Mouse (Mus musculus): Measurements from ENCODE around the gene Plpp7. TPM values are rescaled to one million over a fixed set of nuclear protein-coding genes. Genes with fewer than 3 reads are reported as not detected.
A peak's percentile ranks its signal among the peaks of the same experiment; 100 is the strongest.

The Plpp7 gene
- polyA plus RNA-seq, 1 experiment from 2014 or later, result 5.7 TPM

- Histone ChIP-seq H3K27me3 (no peaks in the 10 kb centered on the region), H3K27ac (no peak overlapping the region), H3K9ac (no peak overlapping the region), H3K4me3 (no peak overlapping the region), H3K36me3 (no peaks in the 10 kb centered on the region), H3K4me1 (no peaks in the 10 kb centered on the region), H3K9me3 (no peaks in the 10 kb centered on the region), H3K4me2 (no peak overlapping the region)
- WGBS, result 79% methylated on average over 16 of the region's 16 CpGs
- no peak for ATAC-seq (ENCODE audit: insufficient number of reproducible peaks, insufficient read depth, low FRiP score, low TSS enrichment, low read depth)
These were observed 10.0 kb downstream of the Plpp7 start for GRCm38 (mm10) chr2:32105117-32105913.

- no peaks in the 10 kb centered on the region for H3K27me3 ChIP-seq
- no peak overlapping the region for H3K4me2 ChIP-seq
- no peak overlapping the region for H3K4me3 ChIP-seq
- no peaks in the 10 kb centered on the region for H3K9me3 ChIP-seq
- ATAC-seq (ENCODE audit: insufficient number of reproducible peaks, insufficient read depth, low FRiP score, low TSS enrichment, low read depth), result no peak
- no peak overlapping the region for H3K27ac ChIP-seq
- 73% methylated on average over 7 of the region's 7 CpGs for WGBS
- no peaks in the 10 kb centered on the region for H3K4me1 ChIP-seq
- no peak overlapping the region for H3K9ac ChIP-seq
- no peaks in the 10 kb centered on the region for H3K36me3 ChIP-seq
These were observed 10.6 kb downstream of the Plpp7 start for GRCm38 (mm10) chr2:32105930-32106329.

DNA sequence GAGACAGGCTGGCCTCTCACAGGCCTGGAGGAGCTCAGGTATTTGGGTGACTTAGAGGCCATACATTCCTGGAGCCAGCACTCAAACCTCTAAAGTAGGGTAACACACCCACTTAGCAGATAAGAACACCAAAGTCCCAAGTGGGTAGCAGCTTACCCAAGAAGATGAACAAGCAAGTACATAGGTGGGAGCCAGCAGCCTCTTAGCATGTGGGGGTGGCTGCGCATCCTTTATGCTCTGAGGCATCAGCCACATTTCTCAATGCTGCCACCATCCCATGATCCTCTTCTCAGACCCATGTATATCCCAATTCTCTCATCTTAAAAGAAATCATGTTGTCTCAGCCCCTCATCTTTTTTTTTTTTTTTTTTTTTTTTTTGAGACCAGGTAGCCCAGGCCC is 15.9 kb downstream of the Plpp7 start:
- no peaks in the 10 kb centered on the region for H3K27me3 ChIP-seq
- no peak for ATAC-seq (ENCODE audit: insufficient number of reproducible peaks, insufficient read depth, low FRiP score, low TSS enrichment, low read depth)
- 100% methylated on average over 1 of the region's 1 CpGs for WGBS
- H3K36me3 ChIP-seq, result no peaks in the 10 kb centered on the region
- H3K4me1 ChIP-seq, result no peaks in the 10 kb centered on the region
- no peak overlapping the region for H3K4me3 ChIP-seq
- H3K4me2 ChIP-seq, result no peak overlapping the region
- H3K9ac ChIP-seq, result no peak overlapping the region
- H3K9me3 ChIP-seq, result no peaks in the 10 kb centered on the region
- H3K27ac ChIP-seq, result no peak overlapping the region

- Histone ChIP-seq H3K4me2 (no peak overlapping the region), H3K27ac (no peak overlapping the region), H3K36me3 (no peaks in the 10 kb centered on the region), H3K9me3 (0 out of 2 replicates have a peak, but pooled peaks cover 2% of the 10 kb centered on the region), H3K27me3 (no peaks in the 10 kb centered on the region), H3K4me1 (no peaks in the 10 kb centered on the region), H3K4me3 (no peak overlapping the region), H3K9ac (no peak overlapping the region)
- 77% methylated on average over 2 of the region's 2 CpGs for WGBS
- ATAC-seq (ENCODE audit: insufficient number of reproducible peaks, insufficient read depth, low FRiP score, low TSS enrichment, low read depth), result no peak
These were observed 17.2 kb downstream of the Plpp7 start for GRCm38 (mm10) chr2:32112548-32112947.

GRCm38 (mm10) chr2:32115851-32116268 is 20.5 kb downstream of the Plpp7 start:
- H3K4me2 ChIP-seq, result no peak overlapping the region
- H3K9ac ChIP-seq, result no peak overlapping the region
- no peaks in the 10 kb centered on the region for H3K36me3 ChIP-seq
- H3K9me3 ChIP-seq, result 0 out of 2 replicates have a peak, but pooled peaks cover 2% of the 10 kb centered on the region
- WGBS, result 86% methylated on average over 4 of the region's 4 CpGs
- no peak overlapping the region for H3K4me3 ChIP-seq
- no peaks in the 10 kb centered on the region for H3K27me3 ChIP-seq
- H3K4me1 ChIP-seq, result no peaks in the 10 kb centered on the region
- no peak overlapping the region for H3K27ac ChIP-seq
- ATAC-seq (ENCODE audit: insufficient number of reproducible peaks, insufficient read depth, low FRiP score, low TSS enrichment, low read depth), result no peak

GRCm38 (mm10) chr2:32119802-32120750 is 24.7 kb downstream of the Plpp7 start:
- ATAC-seq (ENCODE audit: insufficient number of reproducible peaks, insufficient read depth, low FRiP score, low TSS enrichment, low read depth), result no peak
- Histone ChIP-seq H3K9ac (no peak overlapping the region), H3K36me3 (no peaks in the 10 kb centered on the region), H3K4me2 (no peak overlapping the region), H3K4me3 (no peak overlapping the region), H3K27ac (no peak overlapping the region), H3K4me1 (0 out of 2 replicates have a peak, but pooled peaks cover 3% of the 10 kb centered on the region), H3K27me3 (no peaks in the 10 kb centered on the region), H3K9me3 (0 out of 2 replicates have a peak, but pooled peaks cover 2% of the 10 kb centered on the region)
- WGBS, result 87% methylated on average over 20 of the region's 20 CpGs

DNA sequence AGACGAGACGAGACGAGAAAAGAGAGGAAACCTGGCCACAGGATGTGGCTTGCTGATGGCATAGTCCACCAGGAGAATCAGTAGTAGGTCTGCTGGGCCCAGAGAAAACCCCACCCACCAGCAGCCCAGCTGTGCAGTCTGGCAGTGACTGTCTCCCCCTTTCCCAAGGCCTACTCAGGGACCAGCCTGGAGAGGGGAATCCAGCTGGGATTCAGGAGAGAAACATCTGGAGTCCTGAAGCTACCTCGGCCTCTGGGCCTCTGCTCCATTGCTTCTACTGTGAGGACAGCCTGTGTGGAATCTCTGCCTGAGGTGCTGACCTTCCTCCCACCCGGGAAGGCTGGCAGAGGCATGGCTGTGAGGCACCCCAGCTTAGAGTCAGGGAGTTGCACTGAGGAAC is 25.8 kb downstream of the Plpp7 start:
- 0 out of 2 replicates have a peak, but pooled peaks cover 2% of the 10 kb centered on the region for H3K9me3 ChIP-seq
- H3K4me1 ChIP-seq, result 0 out of 2 replicates have a peak, but pooled peaks cover 3% of the 10 kb centered on the region
- H3K4me2 ChIP-seq, result no peak overlapping the region
- no peaks in the 10 kb centered on the region for H3K27me3 ChIP-seq
- WGBS, result 47% methylated on average over 5 of the region's 5 CpGs
- H3K4me3 ChIP-seq, result no peak overlapping the region
- no peak overlapping the region for H3K27ac ChIP-seq
- no peak for ATAC-seq (ENCODE audit: insufficient number of reproducible peaks, insufficient read depth, low FRiP score, low TSS enrichment, low read depth)
- no peak overlapping the region for H3K9ac ChIP-seq
- H3K36me3 ChIP-seq, result no peaks in the 10 kb centered on the region

GRCm38 (mm10) chr2:32121785-32122184 is 26.5 kb downstream of the Plpp7 start:
- Histone ChIP-seq H3K4me3 (no peak overlapping the region), H3K9ac (no peak overlapping the region), H3K36me3 (no peaks in the 10 kb centered on the region), H3K4me2 (no peak overlapping the region), H3K27ac (no peak overlapping the region), H3K9me3 (0 out of 2 replicates have a peak, but pooled peaks cover 1% of the 10 kb centered on the region), H3K4me1 (0 out of 2 replicates have a peak, but pooled peaks cover 3% of the 10 kb centered on the region), H3K27me3 (no peaks in the 10 kb centered on the region)
- WGBS, result 79% methylated on average over 2 of the region's 2 CpGs
- no peak for ATAC-seq (ENCODE audit: insufficient number of reproducible peaks, insufficient read depth, low FRiP score, low TSS enrichment, low read depth)

GRCm38 (mm10) chr2:32127653-32128535 is 32.6 kb downstream of the Plpp7 start:
- Histone ChIP-seq H3K9ac (0 out of 2 replicates have a peak overlapping the region, but pooled peaks have one; percentile 16), H3K27me3 (peaks cover 3% of the 10 kb centered on the region; the same call in 1 of the 2 replicates), H3K4me1 (no peaks in the 10 kb centered on the region), H3K4me2 (no peak overlapping the region), H3K4me3 (no peak overlapping the region), H3K36me3 (no peaks in the 10 kb centered on the region), H3K27ac (no peak overlapping the region), H3K9me3 (no peaks in the 10 kb centered on the region)
- 34% methylated on average over 16 of the region's 16 CpGs for WGBS
- ATAC-seq (ENCODE audit: insufficient number of reproducible peaks, insufficient read depth, low FRiP score, low TSS enrichment, low read depth), result no peak

- WGBS, result 84% methylated on average over 5 of the region's 5 CpGs
- Histone ChIP-seq H3K4me3 (no peak overlapping the region), H3K9me3 (no peaks in the 10 kb centered on the region), H3K36me3 (no peaks in the 10 kb centered on the region), H3K27me3 (peaks cover 3% of the 10 kb centered on the region; the same call in 1 of the 2 replicates), H3K4me1 (no peaks in the 10 kb centered on the region), H3K9ac (no peak overlapping the region), H3K27ac (no peak overlapping the region), H3K4me2 (no peak overlapping the region)
- ATAC-seq (ENCODE audit: insufficient number of reproducible peaks, insufficient read depth, low FRiP score, low TSS enrichment, low read depth), result no peak
These were observed 33.2 kb downstream of the Plpp7 start for GRCm38 (mm10) chr2:32128536-32128841.
